Mouse (Mus musculus) stomach, postnatal 0 days (tissue): ENCODE measurements at regions not wholly inside any gene's neighbourhood (a gene's known extent, or its start where the extent isn't known, plus 50 kb on each side); places are given as distances from the start of the nearest gene placed in this dataset.

Experiments used
- CTCF ChIP-seq: IDR thresholded peaks from 2 replicates; pipeline ENCODE4 v1.5.1; 2016; ENCODE audit warnings: antibody characterized with exemption, low read depth, mild to moderate bottlenecking, moderate library complexity
- EP300 ChIP-seq: optimal IDR thresholded peaks from 2 replicates; pipeline ENCODE3; 2016; ENCODE audit warnings: antibody characterized with exemption

DNA sequence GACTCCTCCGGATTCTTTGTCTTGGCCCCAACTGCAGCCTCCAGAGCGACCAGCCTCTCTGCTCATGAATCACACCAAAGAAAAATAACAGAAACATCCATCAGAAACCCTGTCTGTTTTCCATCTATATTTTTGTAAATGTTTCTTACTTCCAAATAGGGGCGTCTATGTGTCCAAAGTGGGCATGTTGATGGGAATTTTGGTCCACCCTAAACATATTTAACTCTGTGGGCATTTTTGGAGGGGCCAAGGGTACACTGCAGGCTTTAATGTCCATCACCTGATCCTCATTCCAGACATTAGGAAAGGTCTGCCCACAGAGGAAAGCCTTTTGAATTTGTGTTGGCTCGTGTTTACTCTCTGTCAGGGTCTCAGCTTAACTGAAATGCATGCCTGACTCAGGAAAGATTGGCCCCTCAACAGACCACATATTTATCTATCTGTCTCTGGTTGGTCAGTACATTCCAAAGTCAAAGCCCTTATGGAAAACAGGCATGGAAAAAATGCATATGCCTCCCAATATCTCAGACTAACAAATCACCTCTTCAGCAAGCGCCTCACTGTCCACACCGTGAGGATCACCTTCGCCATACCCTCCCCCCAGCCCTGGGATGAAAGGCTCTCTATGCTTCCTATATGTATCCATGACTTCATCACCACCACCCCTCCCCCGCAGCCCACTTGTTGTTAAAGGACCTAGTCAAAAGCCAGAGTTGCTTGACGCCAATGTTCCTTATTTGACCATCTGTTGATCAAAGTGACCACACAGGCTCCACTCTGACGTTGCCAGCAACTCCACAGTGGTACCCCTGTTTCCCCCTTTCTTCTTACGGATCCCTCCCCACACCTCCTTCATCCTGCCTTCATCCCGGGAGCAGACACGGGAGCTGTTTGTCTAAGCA, 83.9 kb upstream of the Gnas start:
- no peak for TF ChIP-seq CTCF
- no peak for TF ChIP-seq EP300
